Mouse (Mus musculus): ENCODE results near the gene Mafk. TPM values are rescaled to one million over a fixed set of nuclear protein-coding genes. Genes with fewer than 3 reads are reported as not detected.

The Mafk gene
- polyA plus RNA-seq, 1 experiment from 2014 or later = 35.4 TPM

DNA sequence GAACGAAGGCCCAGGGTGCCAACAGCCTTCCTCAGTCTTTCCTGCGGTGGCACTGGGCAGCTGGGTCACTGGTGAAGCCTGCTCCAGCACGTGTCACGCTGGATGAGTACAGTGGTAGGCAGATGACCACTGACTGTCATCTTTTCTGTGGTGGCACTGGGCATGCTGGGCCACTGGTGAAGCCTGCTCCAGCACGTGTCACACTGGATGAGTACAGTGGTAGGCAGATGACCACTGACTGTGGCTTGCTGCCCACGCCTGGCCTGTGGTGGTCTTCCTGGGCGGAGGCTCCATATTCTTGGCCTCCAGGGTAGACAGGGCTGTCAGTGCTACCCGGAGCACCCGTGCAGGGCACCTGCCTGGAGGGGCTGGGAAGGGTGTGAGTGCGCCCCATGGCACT lies 10.6 kb downstream of the Mafk start:
- no peak for ATAC-seq
- no peaks in the 10 kb centered on the region for H3K27me3 ChIP-seq

DNA sequence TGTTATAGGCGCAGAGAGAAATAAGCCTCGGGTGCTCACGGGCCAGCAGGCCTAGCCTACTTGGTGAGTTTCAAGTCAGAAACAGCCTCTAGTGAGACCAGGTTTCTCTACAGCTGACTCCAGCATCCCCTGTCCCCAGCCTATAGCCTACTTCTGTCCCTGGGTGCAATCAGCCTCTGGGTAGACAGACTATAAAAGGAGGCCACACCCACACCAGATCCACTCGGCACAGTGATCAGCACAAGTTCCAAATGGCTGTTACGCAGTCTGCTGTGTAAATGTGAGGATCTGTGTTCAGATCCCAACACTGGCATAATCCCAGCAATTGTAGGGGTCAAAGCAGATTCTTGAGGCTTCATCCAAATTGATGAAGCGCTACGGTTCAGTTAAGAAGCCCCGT lies 11.9 kb downstream of the Mafk start:
- TF ChIP-seq CTCF (IDR thresholded peaks at IDR 0.05) = no peak
- CTCF ChIA-PET = interaction anchor here (0.8 kb wide), 1 partner anchor 16 kb away, joined by 4 read pairs; no protein-coding TSS in a partner anchor
- POLR2A ChIA-PET = interaction anchor here (1.2 kb wide), 1 partner anchor 11 kb away, joined by 3 read pairs; no protein-coding TSS in a partner anchor
- H3K27me3 ChIP-seq = no peaks in the 10 kb centered on the region
- in situ Hi-C loops (cut with MboI; ENCODE audit: low pct_unique_long_range_greater_than_20kb) = no loop called here
- ATAC-seq = no peak
- DNase-seq (ENCODE audit: low read depth, low spot score) = no peak

More for the DNA sequence above, 10.6 kb downstream of the Mafk start:
- ChIA-PET CTCF (no interaction called here), POLR2A (no interaction called here)
- no peak for TF ChIP-seq CTCF (IDR thresholded peaks at IDR 0.05)
- DNase-seq (ENCODE audit: low read depth, low spot score) = no peak
- in situ Hi-C loops (cut with MboI; ENCODE audit: low pct_unique_long_range_greater_than_20kb) = no loop called here

DNA sequence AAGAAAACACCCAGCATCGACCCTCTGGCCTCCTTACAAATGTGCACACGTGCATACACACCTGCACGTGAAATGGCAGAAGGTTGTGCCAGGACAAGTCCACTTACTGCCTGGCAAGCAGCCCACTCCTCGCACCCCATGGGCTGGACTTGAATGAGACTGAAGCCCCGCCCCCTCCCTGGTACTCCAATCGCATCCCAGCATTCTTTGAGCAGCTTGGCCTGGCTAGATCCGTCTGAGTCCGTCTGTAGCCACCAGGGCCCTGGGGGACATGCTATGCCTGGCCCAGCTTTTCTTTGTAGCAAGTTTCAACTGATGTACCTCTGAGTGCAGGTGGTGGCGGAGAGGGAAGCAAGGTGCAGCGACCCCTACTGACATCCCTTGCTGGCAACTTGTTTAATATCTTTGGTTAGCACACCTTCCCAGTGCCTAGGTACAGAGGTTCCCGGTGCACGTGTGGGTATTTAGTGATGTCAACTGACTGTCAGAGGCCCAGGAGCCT lies 12.3 kb downstream of the Mafk start:
- TF ChIP-seq CTCF (IDR thresholded peaks at IDR 0.05) = no peak
- H3K27me3 ChIP-seq = no peaks in the 10 kb centered on the region
- ChIA-PET CTCF (interaction anchor here (0.8 kb wide), 1 partner anchor 15 kb away, joined by 4 read pairs; no protein-coding TSS in a partner anchor), POLR2A (interaction anchor here (1.2 kb wide), 1 partner anchor 12 kb away, joined by 3 read pairs; no protein-coding TSS in a partner anchor)
- ATAC-seq = no peak
- no peak for DNase-seq (ENCODE audit: low read depth, low spot score)
- in situ Hi-C loops (cut with MboI; ENCODE audit: low pct_unique_long_range_greater_than_20kb) = no loop called here

DNA sequence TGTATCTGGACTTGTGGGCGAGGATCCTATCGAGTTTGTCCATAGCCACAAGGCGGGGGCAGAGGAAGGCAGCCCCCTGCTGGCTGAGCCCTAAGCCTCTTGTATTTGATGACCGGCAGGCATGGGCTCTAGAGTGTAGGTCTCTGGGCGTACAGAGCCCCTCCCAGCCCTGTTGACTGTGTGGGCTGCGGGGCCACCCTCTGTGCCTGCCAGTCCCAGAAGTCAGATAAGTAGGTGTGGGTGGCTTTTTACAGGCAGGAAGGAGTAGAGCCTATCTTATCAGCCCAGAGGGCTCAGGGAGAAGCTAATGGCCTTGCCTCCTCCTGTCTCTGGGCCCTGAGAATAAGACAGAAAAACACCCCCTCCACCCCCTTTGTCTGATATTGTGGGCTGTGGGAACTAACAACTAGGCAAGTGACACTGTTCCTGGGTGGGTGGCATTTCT lies 12.8 kb downstream of the Mafk start:
- POLR2A ChIA-PET = interaction anchor here (1.2 kb wide), 1 partner anchor 12 kb away, joined by 3 read pairs; no protein-coding TSS in a partner anchor
- CTCF ChIA-PET = no interaction called here
- no peak for ATAC-seq

DNA sequence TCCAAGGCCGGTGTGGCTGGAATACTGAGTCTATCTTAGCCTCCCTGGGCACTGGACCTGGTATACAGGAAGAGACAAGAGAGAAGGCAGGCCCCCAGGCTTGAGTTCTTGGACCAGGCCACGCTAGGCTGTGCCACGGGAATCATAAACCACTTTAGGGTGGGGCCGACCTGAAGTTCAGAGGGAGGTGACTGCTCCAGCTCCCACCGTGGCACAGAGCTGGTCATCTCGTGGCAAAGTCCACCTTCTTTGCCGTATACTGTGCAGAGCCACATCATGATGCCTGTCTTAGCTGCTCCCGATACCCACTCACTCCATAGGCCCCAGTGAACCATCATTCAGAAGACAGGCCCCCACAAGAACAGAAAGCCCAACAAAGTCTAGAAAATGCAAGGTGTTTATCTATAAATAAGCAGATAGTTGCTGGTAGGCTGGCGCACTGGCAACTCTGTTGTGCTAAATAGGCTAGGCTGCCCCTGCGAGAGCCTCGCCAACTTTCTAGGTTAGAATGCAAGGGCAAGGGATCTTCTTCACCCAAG lies 13.3 kb downstream of the Mafk start:
- in situ Hi-C loops (cut with MboI; ENCODE audit: low pct_unique_long_range_greater_than_20kb) = no loop called here
- CTCF ChIA-PET = interaction anchor here (1.1 to 3.0 kb wide), 2 partner anchors 10 to 13 kb away, joined by 3 to 6 read pairs; no protein-coding TSS in a partner anchor
- no peak for TF ChIP-seq CTCF (IDR thresholded peaks at IDR 0.05)
- POLR2A ChIA-PET = interaction anchor here (1.2 kb wide), 2 partner anchors 13 to 15 kb away, joined by 3 to 4 read pairs; partner anchors contain the start of gene Tmem184a
- ATAC-seq = no peak
- no peak for DNase-seq (ENCODE audit: low read depth, low spot score)
- H3K27me3 ChIP-seq = no peaks in the 10 kb centered on the region

More for the DNA sequence above, 12.8 kb downstream of the Mafk start:
- H3K27me3 ChIP-seq = no peaks in the 10 kb centered on the region
- in situ Hi-C loops (cut with MboI; ENCODE audit: low pct_unique_long_range_greater_than_20kb) = no loop called here
- TF ChIP-seq CTCF (IDR thresholded peaks at IDR 0.05) = no peak
- no peak for DNase-seq (ENCODE audit: low read depth, low spot score)

DNA sequence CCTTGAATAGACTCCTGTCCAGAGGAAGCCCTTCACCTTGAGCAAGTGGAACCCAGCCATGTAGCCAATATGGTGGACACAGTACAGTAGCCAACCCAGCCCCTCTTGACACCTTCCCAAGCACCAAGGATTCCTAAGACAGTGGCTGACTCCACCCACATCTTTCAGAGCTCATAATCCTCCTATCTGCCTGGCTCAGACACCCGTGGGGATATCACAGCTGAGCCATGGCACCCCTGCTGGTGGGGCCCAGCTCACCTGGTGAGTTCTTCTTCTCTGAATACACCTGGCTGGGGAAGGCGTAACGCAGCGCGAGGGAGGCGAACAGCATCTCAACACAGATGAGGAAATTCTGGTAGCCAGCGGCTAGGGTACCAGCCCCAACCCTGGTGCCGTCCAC lies 14.6 kb downstream of the Mafk start:
- in situ Hi-C loops (cut with MboI; ENCODE audit: low pct_unique_long_range_greater_than_20kb) = no loop called here
- DNase-seq (ENCODE audit: low read depth, low spot score) (no peak), ATAC-seq (no peak)
- no peaks in the 10 kb centered on the region for H3K27me3 ChIP-seq
- no peak for TF ChIP-seq CTCF (IDR thresholded peaks at IDR 0.05)
- POLR2A ChIA-PET = interaction anchor here (0.8 to 1.2 kb wide), 2 partner anchors 11 to 14 kb away, joined by 3 to 4 read pairs; partner anchors contain the start of gene Tmem184a
- CTCF ChIA-PET = interaction anchor here (0.7 to 3.0 kb wide), 4 partner anchors 9 to 60 kb away, joined by 3 to 6 read pairs (median 3); no protein-coding TSS in a partner anchor

DNA sequence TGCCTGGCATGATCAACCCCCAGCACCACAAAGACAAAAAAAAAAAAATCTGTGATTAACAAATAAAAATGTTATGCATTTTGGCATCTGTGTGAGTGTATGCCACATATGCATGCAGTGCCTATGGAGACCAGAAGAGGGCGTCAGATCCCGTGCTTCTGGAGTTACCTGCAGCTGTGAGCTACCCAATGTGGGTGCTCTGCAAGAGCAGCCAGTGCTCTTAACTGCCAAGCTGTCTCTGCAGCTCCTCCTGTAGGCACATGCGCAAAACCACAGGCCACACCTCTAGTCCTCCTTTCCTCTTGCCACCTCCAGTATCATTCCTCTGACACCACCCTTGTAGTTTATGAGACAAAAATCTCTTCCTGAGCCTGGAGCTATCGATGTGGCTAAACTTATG lies 18.1 kb downstream of the Mafk start:
- no peaks in the 10 kb centered on the region for H3K27me3 ChIP-seq
- in situ Hi-C loops (cut with MboI; ENCODE audit: low pct_unique_long_range_greater_than_20kb) = no loop called here
- DNase-seq (ENCODE audit: low read depth, low spot score) (no peak), ATAC-seq (no peak)
- TF ChIP-seq CTCF (IDR thresholded peaks at IDR 0.05) = no peak
- CTCF ChIA-PET = interaction anchor here (1.0 kb wide), 1 partner anchor 10 kb away, joined by 3 read pairs; no protein-coding TSS in a partner anchor
- POLR2A ChIA-PET = no interaction called here

DNA sequence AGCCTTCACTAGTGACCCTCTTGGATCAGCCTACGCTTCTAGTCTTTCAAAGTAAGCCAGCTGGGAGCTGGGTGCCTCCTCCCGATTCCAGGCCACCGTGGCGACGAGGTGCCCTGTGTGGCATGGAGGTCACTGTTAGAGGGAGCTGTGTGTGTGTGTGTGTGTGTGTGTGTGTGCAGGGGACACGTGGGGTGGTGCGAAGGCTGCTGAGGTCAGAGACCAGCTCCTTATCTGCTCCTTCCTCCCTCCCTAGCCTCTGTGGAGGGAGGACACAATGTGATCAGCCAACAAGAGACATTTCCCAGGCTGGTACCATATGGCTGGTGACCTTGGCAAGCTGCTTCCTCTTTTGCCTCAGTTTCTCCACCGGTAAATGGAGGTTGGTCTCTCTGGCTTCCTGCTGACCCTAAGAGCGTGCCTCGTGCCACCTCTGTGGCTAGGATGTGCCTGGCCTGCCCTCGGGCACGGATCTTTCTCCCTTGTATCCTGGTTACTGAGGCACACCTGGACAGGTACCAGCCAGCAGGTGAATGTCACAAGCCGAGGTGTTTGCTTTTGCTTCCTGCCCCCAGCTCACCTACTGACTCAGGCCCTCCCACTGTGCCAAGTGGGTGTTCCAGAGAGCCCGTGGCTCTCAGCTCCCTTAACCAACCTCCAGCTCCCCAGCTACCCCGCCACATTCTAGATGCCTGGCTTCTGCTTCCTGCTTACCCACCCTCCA lies 20.5 kb downstream of the Mafk start:
- TF ChIP-seq CTCF (IDR thresholded peaks at IDR 0.05) = no peak
- ChIA-PET POLR2A (interaction anchor here (1.0 to 1.2 kb wide), 2 partner anchors 11 to 15 kb away, joined by 3 to 4 read pairs; partner anchors contain the start of gene Psmg3), CTCF (interaction anchor here (1.1 to 1.4 kb wide), 2 partner anchors 12 to 15 kb away, joined by 3 read pairs; no protein-coding TSS in a partner anchor)
- in situ Hi-C loops (cut with MboI; ENCODE audit: low pct_unique_long_range_greater_than_20kb) = no loop called here
- H3K27me3 ChIP-seq = no peaks in the 10 kb centered on the region
- no peak for ATAC-seq
- DNase-seq (ENCODE audit: low read depth, low spot score) = no peak

DNA sequence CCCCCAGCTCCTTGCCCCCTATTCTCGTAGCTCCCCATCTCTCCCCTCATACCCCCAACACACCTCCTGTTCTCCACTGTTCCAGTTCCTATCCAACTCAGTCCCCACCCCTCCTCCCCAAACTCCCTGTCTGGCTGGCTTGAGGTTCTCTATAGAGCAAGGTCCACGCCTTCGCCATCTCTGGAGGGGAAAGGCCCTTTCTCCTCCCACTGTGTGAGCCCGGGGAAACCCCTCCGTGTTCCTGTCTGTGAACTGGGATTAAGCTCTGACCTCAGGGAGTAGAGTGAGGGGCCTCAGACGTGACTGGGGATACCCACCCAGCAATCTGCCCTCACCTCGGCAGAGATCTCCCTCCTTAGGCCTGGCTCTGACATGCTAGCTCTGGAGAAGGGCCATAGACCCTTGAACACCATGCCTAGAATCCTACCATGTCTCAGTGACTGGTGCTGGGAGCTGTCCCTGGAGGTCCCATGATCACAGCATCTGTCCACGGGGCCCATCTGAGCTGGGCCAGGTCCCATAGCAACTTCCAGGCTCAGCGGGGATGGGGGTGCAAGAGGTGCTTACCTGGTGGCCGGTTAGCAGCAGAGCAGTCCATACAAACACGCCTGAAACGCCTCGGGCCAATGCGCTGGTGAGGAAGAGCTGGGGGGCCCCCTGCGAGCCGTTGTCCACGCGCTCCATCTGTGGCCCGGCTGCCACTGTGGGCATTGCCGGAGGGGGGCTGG lies 21.2 kb downstream of the Mafk start:
- no peak for ATAC-seq
- DNase-seq (ENCODE audit: low read depth, low spot score) = no peak
- POLR2A ChIA-PET = interaction anchor here (1.0 to 1.2 kb wide), 2 partner anchors 12 to 14 kb away, joined by 3 to 4 read pairs; partner anchors contain the start of gene Psmg3
- in situ Hi-C loops (cut with MboI; ENCODE audit: low pct_unique_long_range_greater_than_20kb) = no loop called here
- no peaks in the 10 kb centered on the region for H3K27me3 ChIP-seq
- CTCF ChIA-PET = interaction anchor here (1.1 to 1.4 kb wide), 2 partner anchors 13 to 16 kb away, joined by 3 read pairs; no protein-coding TSS in a partner anchor
- TF ChIP-seq CTCF (IDR thresholded peaks at IDR 0.05) = no peak

DNA sequence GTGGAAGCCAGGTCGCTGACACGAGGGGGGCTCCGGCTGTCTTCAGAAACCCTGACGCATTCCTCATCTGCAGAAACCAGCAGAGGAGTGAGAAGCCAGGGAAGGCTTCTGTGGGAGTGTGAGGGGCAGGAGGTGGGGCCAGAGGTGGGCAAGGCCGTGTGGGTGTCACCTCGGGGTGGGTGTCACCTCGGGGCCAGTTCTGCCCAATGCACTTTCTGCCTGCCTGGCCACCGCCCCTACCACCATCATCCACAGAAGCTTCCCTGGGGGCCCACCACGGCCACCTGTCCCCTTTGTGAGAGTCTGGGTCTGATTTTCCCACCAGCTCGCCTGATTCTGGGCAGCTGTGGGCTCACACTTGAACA lies 21.8 kb downstream of the Mafk start:
- TF ChIP-seq CTCF (IDR thresholded peaks at IDR 0.05) = no peak
- POLR2A ChIA-PET = interaction anchor here (1.0 kb wide), 1 partner anchor 14 kb away, joined by 4 read pairs; the partner anchor contains the start of gene Psmg3
- in situ Hi-C loops (cut with MboI; ENCODE audit: low pct_unique_long_range_greater_than_20kb) = no loop called here

More for the DNA sequence above, 21.8 kb downstream of the Mafk start:
- CTCF ChIA-PET = interaction anchor here (1.6 kb wide), 1 partner anchor 21 kb away, joined by 5 read pairs; no protein-coding TSS in a partner anchor
- no peak for DNase-seq (ENCODE audit: low read depth, low spot score)
- H3K27me3 ChIP-seq = no peaks in the 10 kb centered on the region
- no peak for ATAC-seq
